Mouse (Mus musculus) kidney, postnatal 0 days (tissue): Measurements from ENCODE around the gene Rtn3. TPM values are rescaled to one million over a fixed set of nuclear protein-coding genes. Genes with fewer than 3 reads are reported as not detected.

ENCODE experiments used
- ATAC-seq: fragments of 200-750 bp; cut with Nextera tagmentation; replicated peaks from 2 replicates; pipeline ENCODE4 v1.8.0; 2017; ENCODE audit warnings: low read depth, moderate number of reproducible peaks, moderate TSS enrichment, moderate library complexity; ENCODE audit not compliant: low FRiP score
- DNase-seq: peaks from one replicate; pipeline ENCODE4 v3.0.0-alpha.2; 2016; ENCODE audit warnings: low spot score
- H3K27ac ChIP-seq: fragments of 300-500 bp; sonication (generic); 2 replicates; pipeline ENCODE4 v1.5.1; 2014; ENCODE audit warnings: mild to moderate bottlenecking
- H3K27me3 ChIP-seq: fragments of 300-500 bp; sonication (generic); 2 replicates; pipeline ENCODE4 v1.6.1; 2014; ENCODE audit warnings: low read length, mixed read lengths; ENCODE audit not compliant: insufficient read depth
- H3K36me3 ChIP-seq: fragments of 300-500 bp; sonication (generic); 2 replicates; pipeline ENCODE4 v1.6.1; 2014; ENCODE audit warnings: low read length, mixed read lengths; ENCODE audit not compliant: insufficient read depth
- H3K4me1 ChIP-seq: fragments of 300-500 bp; sonication (generic); replicated peaks from 2 replicates; pipeline ENCODE4 v1.6.1; 2014; ENCODE audit warnings: antibody characterized with exemption, low read length, mixed read lengths; ENCODE audit not compliant: insufficient read depth
- H3K4me2 ChIP-seq: fragments of 300-500 bp; sonication (generic); 2 replicates; pipeline ENCODE4 v1.6.1; 2014; ENCODE audit warnings: mild to moderate bottlenecking, low read length, moderate library complexity, mixed read lengths
- H3K4me3 ChIP-seq: fragments of 300-500 bp; sonication (generic); replicated peaks from 2 replicates; pipeline ENCODE4 v1.5.1; 2014; ENCODE audit warnings: low read depth, low read length
- H3K9ac ChIP-seq: fragments of 300-500 bp; sonication (generic); 2 replicates; pipeline ENCODE4 v1.6.1; 2014; ENCODE audit warnings: low read depth, low read length
- H3K9me3 ChIP-seq: fragments of 300-500 bp; sonication (generic); replicated peaks from 2 replicates; pipeline ENCODE4 v1.6.1; 2016; ENCODE audit warnings: low read length, inconsistent platforms, mixed read lengths
- CTCF ChIP-seq: IDR thresholded peaks from 2 replicates; pipeline ENCODE4 v1.5.1; 2016; ENCODE audit warnings: antibody characterized with exemption, low read depth, mild to moderate bottlenecking, moderate library complexity
- WGBS: fragments of 180-500 bp; shearing (Covaris S2); extraction: QIAGEN DNeasy Blood & Tissue Kit; methylation state at CpG from one replicate; pipeline ENCODE4 v1.1.7; 2014; 5-methylcytosine and 5-hydroxymethylcytosine counted together
- polyA plus RNA-seq: library from polyadenylated mRNA; unstranded; fragments of >200 nt; fragmentation: Nextera tagmentation; extraction: Ambion mirVana; gene quantifications from 2 replicates; pipeline ENCODE4 v1.2.1, GENCODE M21; 2015

Rtn3 gene
- polyA plus RNA-seq, 1 experiment from 2014 or later = 195 TPM

GRCm38 (mm10) chr19:7522856-7523255, 39.8 kb upstream of the Rtn3 start:
- Histone ChIP-seq H3K4me3 (no peak overlapping the region), H3K4me1 (no peaks in the 10 kb centered on the region), H3K36me3 (peaks cover 32% of the 10 kb centered on the region), H3K9ac (no peak overlapping the region), H3K27ac (no peak overlapping the region), H3K4me2 (no peak overlapping the region), H3K27me3 (no peaks in the 10 kb centered on the region), H3K9me3 (no peaks in the 10 kb centered on the region)
- WGBS = 94% methylated on average over 2 of the region's 2 CpGs
- no peak for TF ChIP-seq CTCF
- ATAC-seq (no peak), DNase-seq (no peak)

GRCm38 (mm10) chr19:7521619-7522018, 38.5 kb upstream of the Rtn3 start:
- DNase-seq = no peak

DNA sequence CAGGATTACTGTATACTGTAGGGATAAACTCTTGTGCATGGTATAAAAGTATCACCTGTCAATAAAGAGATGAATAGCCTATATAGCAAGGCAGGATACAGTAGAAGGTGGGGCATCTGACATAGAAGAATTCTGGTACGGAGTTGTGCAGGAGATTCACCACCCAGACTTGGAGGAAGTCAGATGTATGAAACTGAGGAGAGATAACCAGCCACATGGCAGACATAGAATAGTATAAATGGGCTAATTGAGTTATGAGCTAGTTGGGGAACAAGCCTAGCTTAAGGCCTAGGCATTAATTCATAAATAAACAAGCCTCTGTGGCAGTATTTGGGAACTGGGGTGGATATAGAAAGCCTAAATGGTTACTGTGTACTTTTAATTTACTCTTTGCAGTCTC, 33.4 kb upstream of the Rtn3 start:
- TF ChIP-seq CTCF = no peak
- 85% methylated on average over 1 of the region's 1 CpGs for WGBS
- no peak overlapping the region for H3K9ac ChIP-seq
- no peaks in the 10 kb centered on the region for H3K9me3 ChIP-seq
- DNase-seq (no peak), ATAC-seq (no peak)
- H3K27me3 ChIP-seq = no peaks in the 10 kb centered on the region
- H3K36me3 ChIP-seq = 0 out of 2 replicates have a peak, but pooled peaks cover 11% of the 10 kb centered on the region
- H3K4me1 ChIP-seq = no peaks in the 10 kb centered on the region
- no peak overlapping the region for H3K4me3 ChIP-seq
- H3K27ac ChIP-seq = no peak overlapping the region
- H3K4me2 ChIP-seq = no peak overlapping the region

More at GRCm38 (mm10) chr19:7521619-7522018, 38.5 kb upstream of the Rtn3 start:
- no peak overlapping the region for H3K4me2 ChIP-seq
- no peaks in the 10 kb centered on the region for H3K9me3 ChIP-seq
- no peak overlapping the region for H3K27ac ChIP-seq
- no peak for ATAC-seq
- H3K4me1 ChIP-seq = no peaks in the 10 kb centered on the region
- peaks cover 32% of the 10 kb centered on the region for H3K36me3 ChIP-seq
- no peak overlapping the region for H3K9ac ChIP-seq
- no peaks in the 10 kb centered on the region for H3K27me3 ChIP-seq
- WGBS = 91% methylated on average over 3 of the region's 3 CpGs
- H3K4me3 ChIP-seq = no peak overlapping the region
- TF ChIP-seq CTCF = no peak

- Histone ChIP-seq H3K36me3 (no peaks in the 10 kb centered on the region), H3K9ac (no peak overlapping the region), H3K9me3 (no peaks in the 10 kb centered on the region), H3K27me3 (no peaks in the 10 kb centered on the region), H3K4me2 (no peak overlapping the region), H3K4me3 (no peak overlapping the region), H3K27ac (no peak overlapping the region), H3K4me1 (no peaks in the 10 kb centered on the region)
- DNase-seq (no peak), ATAC-seq (no peak)
- peak; percentile 33; the same call in 1 of the 2 replicates for TF ChIP-seq CTCF
- WGBS = 80% methylated on average over 4 of the region's 4 CpGs
These were observed 24.9 kb upstream of the Rtn3 start for GRCm38 (mm10) chr19:7508026-7508425.

DNA sequence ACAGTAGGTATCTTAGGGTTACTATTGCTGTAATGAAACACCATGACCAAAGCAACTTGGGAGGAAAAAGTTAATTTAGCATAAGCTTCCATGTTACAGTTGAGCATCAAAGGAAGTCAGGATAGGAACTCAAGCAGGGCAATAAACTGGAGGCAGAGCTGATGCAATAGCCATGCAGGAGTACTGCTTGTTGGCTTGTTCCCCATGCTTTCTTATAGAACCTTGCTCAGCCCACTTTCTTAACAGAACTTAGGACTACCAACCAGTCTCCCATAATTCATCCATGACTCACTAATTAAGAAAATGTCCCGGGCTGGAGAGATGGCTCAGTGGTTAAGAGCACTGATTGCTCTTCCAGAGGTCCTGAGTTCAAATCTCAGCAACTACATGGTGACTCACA, 23.2 kb upstream of the Rtn3 start:
- H3K9ac ChIP-seq = no peak overlapping the region
- no peaks in the 10 kb centered on the region for H3K4me1 ChIP-seq
- 63% methylated on average over 1 of the region's 1 CpGs for WGBS
- H3K4me2 ChIP-seq = no peak overlapping the region
- no peak overlapping the region for H3K4me3 ChIP-seq
- H3K27ac ChIP-seq = no peak overlapping the region
- ATAC-seq = no peak
- H3K36me3 ChIP-seq = no peaks in the 10 kb centered on the region
- no peaks in the 10 kb centered on the region for H3K27me3 ChIP-seq
- H3K9me3 ChIP-seq = no peaks in the 10 kb centered on the region
- DNase-seq = no peak
- TF ChIP-seq CTCF = no peak

DNA sequence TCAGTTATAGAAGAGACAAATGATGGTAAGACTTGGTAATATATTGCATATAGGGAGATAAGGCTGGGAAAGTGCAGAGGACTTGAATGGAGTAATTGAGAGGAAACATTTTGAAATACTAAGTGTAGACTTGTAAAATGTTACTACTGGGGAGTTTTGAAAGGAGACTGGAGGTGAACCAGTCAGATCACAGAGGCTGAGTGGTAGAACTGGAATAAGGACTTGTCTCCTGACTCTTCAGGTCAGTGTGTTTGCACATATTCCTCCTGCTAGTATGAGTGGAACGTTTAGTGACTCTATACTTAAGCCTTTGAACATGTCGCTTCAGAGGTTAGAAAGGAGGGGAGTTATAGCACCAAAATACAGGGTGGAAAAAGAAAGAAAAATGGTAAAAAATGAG, 19.4 kb upstream of the Rtn3 start:
- Histone ChIP-seq H3K9ac (no peak overlapping the region), H3K27ac (no peak overlapping the region), H3K4me3 (no peak overlapping the region), H3K4me2 (no peak overlapping the region), H3K27me3 (no peaks in the 10 kb centered on the region), H3K9me3 (no peaks in the 10 kb centered on the region), H3K4me1 (no peaks in the 10 kb centered on the region), H3K36me3 (no peaks in the 10 kb centered on the region)
- DNase-seq (no peak), ATAC-seq (no peak)
- TF ChIP-seq CTCF = no peak
- 83% methylated on average over 2 of the region's 2 CpGs for WGBS

GRCm38 (mm10) chr19:7500701-7501100, 17.6 kb upstream of the Rtn3 start:
- Histone ChIP-seq H3K27me3 (no peaks in the 10 kb centered on the region), H3K9ac (no peak overlapping the region), H3K4me1 (no peaks in the 10 kb centered on the region), H3K27ac (no peak overlapping the region), H3K36me3 (no peaks in the 10 kb centered on the region), H3K4me2 (no peak overlapping the region), H3K4me3 (no peak overlapping the region), H3K9me3 (no peaks in the 10 kb centered on the region)
- TF ChIP-seq CTCF = no peak
- DNase-seq (no peak), ATAC-seq (no peak)
- WGBS = 82% methylated on average over 1 of the region's 1 CpGs
